Mouse (Mus musculus) testis, adult 2 months (tissue): ENCODE data around the gene Odf3.

Experiments used
- CTCF ChIP-seq: fragments of 200-500 bp; IDR thresholded peaks from 2 replicates; pipeline ENCODE4 v1.5.1; 2012; ENCODE audit warnings: low read depth, mild to moderate bottlenecking, inconsistent platforms, low read length, moderate library complexity; ENCODE audit not compliant: control insufficient read depth, insufficient read depth, insufficient replicate concordance
- POLR2A ChIP-seq: fragments of 200-500 bp; IDR thresholded peaks from 2 replicates; pipeline ENCODE4 v1.6.1; 2012; ENCODE audit warnings: low read depth, mild to moderate bottlenecking, inconsistent platforms, low read length, moderate library complexity; ENCODE audit not compliant: control insufficient read depth

GRCm38 (mm10) chr7:140858746-140859145 is 11.1 kb downstream of the Odf3 start:
- TF ChIP-seq CTCF, result no peak
- TF ChIP-seq POLR2A, result no peak
